Mouse (Mus musculus) hindbrain, embryonic 11.5 days (tissue): ENCODE results near the gene Myocos. TPM values are rescaled to one million over a fixed set of nuclear protein-coding genes. Genes with fewer than 3 reads are reported as not detected.
A peak's percentile ranks its signal among the peaks of the same experiment; 100 is the strongest.

Experiments
- ATAC-seq: fragments of 200-750 bp; cut with Nextera tagmentation; 2 replicates; pipeline ENCODE4 v1.8.0; 2017; ENCODE audit warnings: mild to moderate bottlenecking, moderate TSS enrichment, moderate library complexity; ENCODE audit not compliant: low FRiP score
- DNase-seq: peaks from one replicate; pipeline ENCODE4 v3.0.0-alpha.2; 2015; ENCODE audit warnings: low spot score
- H3K27ac ChIP-seq: fragments of 300-500 bp; sonication (generic); 2 replicates; pipeline ENCODE4 v1.5.1; 2014; ENCODE audit warnings: mild to moderate bottlenecking, low read depth, low read length
- H3K27me3 ChIP-seq: fragments of 300-500 bp; sonication (generic); 2 replicates; pipeline ENCODE4 v1.6.1; 2014; ENCODE audit warnings: mild to moderate bottlenecking, low read length, moderate library complexity, mixed read lengths; ENCODE audit not compliant: control insufficient read depth, insufficient read depth
- H3K36me3 ChIP-seq: fragments of 300-500 bp; sonication (generic); 2 replicates; pipeline ENCODE4 v1.6.1; 2014; ENCODE audit warnings: mild to moderate bottlenecking, low read length, moderate library complexity, mixed read lengths; ENCODE audit not compliant: control insufficient read depth, insufficient read depth
- H3K4me1 ChIP-seq: fragments of 300-500 bp; sonication (generic); replicated peaks from 2 replicates; pipeline ENCODE4 v1.6.1; 2014; ENCODE audit warnings: low read length, mixed read lengths; ENCODE audit not compliant: control insufficient read depth, insufficient read depth
- H3K4me2 ChIP-seq: fragments of 300-500 bp; sonication (generic); replicated peaks from 2 replicates; pipeline ENCODE4 v1.6.1; 2014; ENCODE audit warnings: mild to moderate bottlenecking, low read depth, low read length
- H3K4me3 ChIP-seq: fragments of 300-500 bp; sonication (generic); 2 replicates; pipeline ENCODE4 v1.5.1; 2014; ENCODE audit warnings: low read depth, low read length
- H3K9ac ChIP-seq: fragments of 300-500 bp; sonication (generic); 2 replicates; pipeline ENCODE4 v1.6.1; 2014; ENCODE audit warnings: low read depth, low read length
- H3K9me3 ChIP-seq: fragments of 300-500 bp; sonication (generic); 2 replicates; pipeline ENCODE4 v1.6.1; 2016; ENCODE audit warnings: low read length; ENCODE audit not compliant: control insufficient read depth
- WGBS: fragments of 180-500 bp; shearing (Covaris S2); extraction: QIAGEN DNeasy Blood & Tissue Kit; methylation state at CpG from one replicate; pipeline ENCODE4 v1.1.7; 2014; 5-methylcytosine and 5-hydroxymethylcytosine counted together
- polyA plus RNA-seq: library from polyadenylated mRNA; unstranded; fragments of >200 nt; fragmentation: Nextera tagmentation; extraction: Ambion mirVana; gene quantifications from 2 replicates; pipeline ENCODE4 v1.2.1, GENCODE M21; 2014

The Myocos gene
- not detected in 2 replicates for polyA plus RNA-seq

DNA sequence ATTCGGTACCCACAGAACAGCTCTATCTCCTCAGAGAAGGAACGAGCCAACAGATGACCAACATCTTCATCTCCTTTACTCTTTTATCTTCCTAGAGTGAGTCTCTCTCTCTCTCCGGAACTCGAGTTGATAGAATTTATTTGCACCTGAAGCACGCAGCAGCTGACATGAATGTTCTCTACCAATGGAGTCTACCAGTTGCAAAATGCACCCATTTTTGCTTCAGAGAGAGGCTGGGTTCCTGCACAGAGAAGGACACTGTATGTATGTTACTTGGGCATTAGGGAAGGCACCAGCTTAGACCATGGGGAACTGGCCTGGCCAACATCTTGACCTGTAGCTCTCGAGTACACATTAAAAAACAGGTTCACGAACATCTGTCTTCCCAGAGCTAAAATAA, at the start of gene Myocos:
Myocos (minus strand) TSS at position 101 of the 400 bp plus-strand sequence.
- no peak within 1 kb of the TSS for H3K9ac ChIP-seq
- no peaks in the 10 kb centered on the region for H3K4me1 ChIP-seq
- no peak within 1 kb of the TSS for H3K27ac ChIP-seq
- H3K36me3 ChIP-seq, result no peaks in the 10 kb centered on the region
- no peak within 1 kb of the TSS for H3K4me3 ChIP-seq
- H3K4me2 ChIP-seq, result no peak within 1 kb of the TSS
- WGBS, result 93% methylated on average over 7 of the region's 7 CpGs
- no peaks in the 10 kb centered on the region for H3K9me3 ChIP-seq
- no peak for DNase-seq
- ATAC-seq, result no peak
- no peaks in the 10 kb centered on the region for H3K27me3 ChIP-seq

DNA sequence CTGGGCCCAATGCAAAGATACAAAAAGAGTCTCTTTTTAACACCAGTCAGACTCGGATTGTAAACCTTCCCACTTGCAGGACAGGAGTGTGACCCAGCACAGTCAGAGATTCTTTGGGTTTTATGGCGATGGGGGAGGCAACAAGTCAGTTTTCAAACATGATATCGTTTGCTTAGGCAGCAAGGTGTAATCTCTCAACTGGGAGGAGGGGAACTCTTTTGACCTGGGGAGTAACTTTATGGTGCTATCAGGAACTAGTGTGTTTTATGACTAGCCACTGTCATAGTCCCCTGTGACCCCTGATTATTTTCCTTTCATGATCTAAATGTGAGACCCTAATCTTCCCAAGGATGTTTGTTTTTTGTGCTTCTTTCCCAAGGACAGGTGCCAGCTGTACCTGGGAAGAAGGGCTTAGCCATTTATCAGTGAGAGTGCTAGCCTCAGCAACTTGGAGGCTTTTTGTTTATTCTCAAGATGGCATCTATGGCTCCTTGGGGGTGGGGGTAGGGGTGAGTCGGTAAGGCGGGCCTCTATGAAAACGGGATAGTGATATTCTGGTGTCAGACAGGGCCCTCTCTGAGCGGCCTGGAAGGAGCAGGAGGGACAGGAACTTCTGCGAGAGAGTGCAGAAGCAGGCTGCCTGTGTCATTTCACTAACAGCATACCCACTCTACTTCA, 42.5 kb upstream of the Myocos start:
- no peak overlapping the region for H3K9ac ChIP-seq
- ATAC-seq (no peak), DNase-seq (no peak)
- no peaks in the 10 kb centered on the region for H3K27me3 ChIP-seq
- peaks cover 19% of the 10 kb centered on the region for H3K36me3 ChIP-seq
- no peak overlapping the region for H3K4me3 ChIP-seq
- no peaks in the 10 kb centered on the region for H3K9me3 ChIP-seq
- H3K4me1 ChIP-seq, result no peaks in the 10 kb centered on the region
- no peak overlapping the region for H3K4me2 ChIP-seq
- no peak overlapping the region for H3K27ac ChIP-seq
- WGBS, result 87% methylated on average over 8 of the region's 8 CpGs

DNA sequence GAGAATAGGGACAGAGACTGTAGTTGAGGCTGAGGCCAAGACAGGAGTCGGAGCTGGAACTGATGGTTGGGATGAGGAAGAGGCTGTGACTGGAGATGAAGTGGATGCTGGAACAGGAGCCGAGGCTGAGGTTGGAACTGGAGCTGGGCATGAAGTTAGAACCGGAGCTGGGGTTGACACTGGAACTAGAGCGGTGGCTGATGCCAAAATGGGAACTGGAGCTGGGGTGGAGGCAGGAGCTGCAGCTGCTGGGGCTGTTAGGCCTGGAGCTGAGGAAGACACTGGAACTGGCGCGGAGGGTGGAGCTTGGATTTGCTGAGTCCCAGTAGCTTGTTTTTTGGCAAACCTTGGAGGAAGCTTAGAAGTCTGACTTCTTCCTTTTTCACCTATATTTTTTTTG, 39.8 kb upstream of the Myocos start:
- no peak overlapping the region for H3K9ac ChIP-seq
- 94% methylated on average over 6 of the region's 6 CpGs for WGBS
- H3K4me2 ChIP-seq, result no peak overlapping the region
- peaks cover 6% of the 10 kb centered on the region; the same call in 1 of the 2 replicates for H3K36me3 ChIP-seq
- ATAC-seq, result no peak
- H3K27me3 ChIP-seq, result no peaks in the 10 kb centered on the region
- no peak overlapping the region for H3K27ac ChIP-seq
- H3K4me3 ChIP-seq, result no peak overlapping the region
- H3K4me1 ChIP-seq, result no peaks in the 10 kb centered on the region
- H3K9me3 ChIP-seq, result no peaks in the 10 kb centered on the region
- no peak for DNase-seq

DNA sequence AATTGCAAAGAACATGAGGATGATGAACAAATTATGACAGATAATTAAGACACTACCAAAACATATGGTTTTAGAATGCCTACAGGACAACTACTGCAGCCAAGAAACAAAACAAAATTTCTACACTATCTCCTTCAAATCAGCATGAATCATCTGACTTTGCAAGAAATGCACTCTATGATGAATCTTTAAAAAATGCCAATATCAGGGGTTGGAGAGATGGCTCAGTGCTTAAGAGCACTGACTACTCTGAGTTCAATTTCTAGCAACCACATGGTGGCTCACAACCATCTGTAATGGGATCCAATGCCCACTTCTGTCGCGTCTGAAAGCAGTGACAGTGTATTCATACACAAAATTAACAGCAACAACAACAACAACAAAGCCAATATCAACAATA, 35.7 kb upstream of the Myocos start:
- Histone ChIP-seq H3K27me3 (no peaks in the 10 kb centered on the region), H3K4me1 (no peaks in the 10 kb centered on the region), H3K4me2 (no peak overlapping the region), H3K9me3 (no peaks in the 10 kb centered on the region), H3K4me3 (no peak overlapping the region), H3K36me3 (peaks cover 6% of the 10 kb centered on the region; the same call in 1 of the 2 replicates), H3K9ac (no peak overlapping the region), H3K27ac (no peak overlapping the region)
- DNase-seq (no peak), ATAC-seq (no peak)
- WGBS, result 93% methylated on average over 2 of the region's 2 CpGs

DNA sequence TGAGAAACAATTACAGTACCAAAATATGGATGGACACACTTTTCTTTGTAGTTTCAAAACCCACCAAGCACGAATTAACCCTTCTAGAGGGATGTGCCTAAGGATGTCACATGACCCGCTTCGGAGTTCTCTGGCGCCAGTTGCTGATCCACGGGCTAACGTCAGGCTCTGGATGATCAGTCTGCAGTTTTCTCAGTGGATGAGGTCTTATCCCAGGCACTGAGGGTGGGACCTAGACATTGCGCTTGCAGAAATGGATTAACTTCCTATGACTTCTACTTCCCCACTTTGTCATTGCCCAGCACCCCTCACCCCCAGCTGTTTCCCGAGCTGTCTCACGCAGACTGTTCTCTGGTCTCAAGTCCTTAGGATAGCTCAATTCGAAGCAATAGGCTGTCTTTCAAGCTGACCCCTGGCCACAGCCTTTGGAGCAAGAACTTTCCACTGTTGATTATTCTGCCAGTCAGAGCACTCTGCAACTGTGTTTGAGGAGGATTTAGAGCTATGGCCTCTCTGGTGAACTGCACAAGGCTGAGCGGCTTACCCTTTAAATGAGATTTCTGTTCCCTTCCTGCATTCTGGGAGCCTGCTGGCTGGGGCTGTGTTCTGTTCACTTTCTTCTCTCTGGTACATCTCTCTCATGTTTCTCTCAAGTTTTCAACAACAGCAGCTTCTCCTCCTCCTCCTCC, 7.6 kb upstream of the Myocos start:
- 6% methylated on average over 11 of the region's 11 CpGs for WGBS
- Histone ChIP-seq H3K27ac (no peak overlapping the region), H3K9me3 (no peaks in the 10 kb centered on the region), H3K9ac (no peak overlapping the region), H3K4me1 (no peaks in the 10 kb centered on the region), H3K36me3 (0 out of 2 replicates have a peak, but pooled peaks cover 3% of the 10 kb centered on the region), H3K27me3 (no peaks in the 10 kb centered on the region), H3K4me2 (peak overlapping the region; percentile 23), H3K4me3 (peak overlapping the region; percentile 13; the same call in 1 of the 2 replicates)
- peak; percentile 91 for ATAC-seq
- DNase-seq, result peak; percentile 50

DNA sequence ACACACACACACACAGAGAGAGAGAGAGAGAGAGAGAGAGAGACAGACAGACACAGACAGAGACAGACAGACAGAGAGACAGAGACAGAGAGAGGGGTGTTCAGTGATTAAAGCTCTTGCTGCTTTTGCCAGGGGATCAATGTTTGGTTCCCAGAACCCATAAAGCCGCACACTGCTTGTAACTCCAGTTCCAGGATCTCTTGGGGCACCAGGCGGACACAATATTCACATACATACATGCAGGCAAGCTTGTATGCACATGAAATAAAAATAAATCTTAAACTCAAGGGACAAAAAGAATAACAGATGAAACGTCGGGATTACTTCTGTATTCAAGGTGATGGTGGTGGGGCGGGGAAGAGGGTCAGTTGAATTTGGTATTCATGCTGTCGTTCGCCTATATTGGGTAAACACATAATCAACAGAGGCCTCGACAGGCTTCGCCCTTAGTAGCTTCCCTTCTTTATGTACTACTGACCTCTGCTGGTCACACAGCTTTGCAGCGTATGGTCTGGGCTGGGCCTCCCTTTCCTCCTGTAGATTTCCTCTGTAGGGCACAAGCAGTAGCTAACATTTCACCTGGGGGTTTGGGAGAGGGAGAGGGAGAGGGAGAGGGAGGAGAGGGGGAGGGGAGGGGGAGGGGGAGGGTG, 6.9 kb upstream of the Myocos start:
- 0 out of 2 replicates have a peak overlapping the region, but pooled peaks have one; percentile 13 for H3K4me3 ChIP-seq
- H3K4me2 ChIP-seq, result peak overlapping the region; percentile 23; the same call in 1 of the 2 replicates

DNA sequence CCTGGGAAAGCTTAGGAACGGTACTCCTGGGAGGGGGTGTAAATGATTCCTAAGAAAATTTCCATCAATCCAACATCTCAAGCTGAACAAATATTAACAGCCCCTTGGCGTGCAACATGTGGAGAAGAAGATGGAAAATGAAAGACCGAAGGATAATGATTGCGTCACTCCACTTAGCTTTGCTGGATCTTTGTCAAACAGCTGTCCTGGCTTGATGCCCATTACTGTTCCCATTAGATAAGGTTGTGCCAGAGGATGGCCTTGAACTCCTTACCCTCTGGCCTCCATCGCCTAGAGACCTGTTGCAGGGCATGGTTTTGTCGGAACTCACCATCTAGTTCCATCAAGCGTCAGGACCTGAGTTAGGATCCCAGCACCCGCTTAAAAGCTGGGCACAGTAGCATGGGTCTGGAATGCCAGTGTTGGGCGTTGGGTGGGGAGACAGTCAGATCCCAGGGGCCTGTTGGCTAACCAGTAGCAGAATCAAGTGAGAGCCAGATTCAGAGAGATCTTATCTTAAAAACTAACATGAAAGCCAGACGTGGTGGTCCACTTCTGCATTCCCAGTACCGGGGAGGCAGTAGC, 2.3 kb upstream of the Myocos start:
- no peaks in the 10 kb centered on the region for H3K27me3 ChIP-seq
- no peak overlapping the region for H3K4me2 ChIP-seq
- H3K9ac ChIP-seq, result no peak overlapping the region
- ATAC-seq, result no peak
- H3K27ac ChIP-seq, result no peak overlapping the region
- no peak for DNase-seq
- H3K4me3 ChIP-seq, result no peak overlapping the region
- no peaks in the 10 kb centered on the region for H3K36me3 ChIP-seq
- no peaks in the 10 kb centered on the region for H3K4me1 ChIP-seq
- WGBS, result 87% methylated on average over 11 of the region's 11 CpGs
- H3K9me3 ChIP-seq, result no peaks in the 10 kb centered on the region

More for the DNA sequence above, 6.9 kb upstream of the Myocos start:
- 16% methylated on average over 10 of the region's 10 CpGs for WGBS
- DNase-seq (peak; percentile 84), ATAC-seq (peak; percentile 98)
- no peaks in the 10 kb centered on the region for H3K4me1 ChIP-seq
- no peaks in the 10 kb centered on the region for H3K9me3 ChIP-seq
- H3K27me3 ChIP-seq, result no peaks in the 10 kb centered on the region
- H3K9ac ChIP-seq, result no peak overlapping the region
- H3K36me3 ChIP-seq, result no peaks in the 10 kb centered on the region
- H3K27ac ChIP-seq, result no peak overlapping the region

DNA sequence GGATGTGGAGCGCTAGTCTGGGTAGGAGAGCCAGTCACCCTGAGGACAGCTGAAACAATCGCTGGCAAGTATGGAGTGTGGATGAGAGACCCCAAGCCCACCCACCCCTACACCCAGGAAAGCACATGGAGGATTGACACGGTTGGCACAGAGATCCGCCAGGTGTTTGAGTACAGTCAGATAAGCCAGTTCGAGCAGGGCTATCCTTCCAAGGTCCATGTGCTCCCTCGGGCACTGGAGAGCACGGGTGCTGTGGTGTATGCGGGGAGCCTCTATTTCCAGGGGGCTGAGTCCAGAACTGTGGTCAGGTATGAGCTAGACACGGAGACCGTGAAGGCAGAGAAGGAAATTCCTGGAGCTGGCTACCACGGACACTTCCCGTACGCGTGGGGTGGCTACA, 9.6 kb downstream of the Myocos start:
- ATAC-seq (no peak), DNase-seq (no peak)
- H3K4me3 ChIP-seq, result no peak overlapping the region
- no peak overlapping the region for H3K9ac ChIP-seq
- no peaks in the 10 kb centered on the region for H3K27me3 ChIP-seq
- no peaks in the 10 kb centered on the region for H3K4me1 ChIP-seq
- H3K9me3 ChIP-seq, result no peaks in the 10 kb centered on the region
- H3K4me2 ChIP-seq, result no peak overlapping the region
- H3K27ac ChIP-seq, result no peak overlapping the region
- 93% methylated on average over 14 of the region's 14 CpGs for WGBS
- no peaks in the 10 kb centered on the region for H3K36me3 ChIP-seq
